Mouse (Mus musculus): ENCODE measurements around the gene Iqgap2.

GRCm38 (mm10) chr13:95882001-95882400 is 9.7 kb downstream of the Iqgap2 start:
- TF ChIP-seq CTCF (IDR thresholded peaks at IDR 0.05) = no peak
- TF ChIP-seq POLR2A (IDR thresholded peaks at IDR 0.05; ENCODE audit: insufficient read depth, low read depth, low read length) = no peak

All from heart, adult 2 months (tissue).